Mouse (Mus musculus) midbrain, embryonic 11.5 days (tissue): ENCODE data around the gene Anxa1. TPM values are rescaled to one million over a fixed set of nuclear protein-coding genes. Genes with fewer than 3 reads are reported as not detected.

Source experiments
- ATAC-seq: fragments of 200-750 bp; cut with Nextera tagmentation; 2 replicates; pipeline ENCODE4 v1.8.0; 2017; ENCODE audit warnings: moderate TSS enrichment, moderate library complexity; ENCODE audit not compliant: low FRiP score
- DNase-seq: peaks from one replicate; pipeline ENCODE4 v3.0.0; 2015; ENCODE audit warnings: low spot score; ENCODE audit errors: missing footprints
- H3K27ac ChIP-seq: fragments of 300-500 bp; sonication (generic); 2 replicates; pipeline ENCODE4 v1.5.1; 2014; ENCODE audit warnings: low read depth, low read length
- H3K27me3 ChIP-seq: fragments of 300-500 bp; sonication (generic); 2 replicates; pipeline ENCODE4 v1.6.1; 2014; ENCODE audit warnings: mild to moderate bottlenecking, low read length, moderate library complexity, mixed read lengths; ENCODE audit not compliant: control insufficient read depth, insufficient read depth
- H3K36me3 ChIP-seq: fragments of 300-500 bp; sonication (generic); 2 replicates; pipeline ENCODE4 v1.6.1; 2014; ENCODE audit warnings: mild to moderate bottlenecking, low read length, moderate library complexity, mixed read lengths; ENCODE audit not compliant: control insufficient read depth, insufficient read depth
- H3K4me1 ChIP-seq: fragments of 300-500 bp; sonication (generic); 2 replicates; pipeline ENCODE4 v1.6.1; 2014; ENCODE audit warnings: low read length; ENCODE audit not compliant: control insufficient read depth, insufficient read depth
- H3K4me2 ChIP-seq: fragments of 300-500 bp; sonication (generic); 2 replicates; pipeline ENCODE4 v1.6.1; 2014; ENCODE audit warnings: mild to moderate bottlenecking, moderate library complexity
- H3K4me3 ChIP-seq: fragments of 300-500 bp; sonication (generic); 2 replicates; pipeline ENCODE4 v1.5.1; 2014; ENCODE audit warnings: low read depth, low read length
- H3K9ac ChIP-seq: fragments of 300-500 bp; sonication (generic); 2 replicates; pipeline ENCODE4 v1.6.1; 2014; ENCODE audit warnings: low read length
- H3K9me3 ChIP-seq: fragments of 300-500 bp; sonication (generic); 2 replicates; pipeline ENCODE4 v1.6.1; 2016; ENCODE audit warnings: low read length; ENCODE audit not compliant: control insufficient read depth
- WGBS: fragments of 180-500 bp; shearing (Covaris S2); extraction: QIAGEN DNeasy Blood & Tissue Kit; methylation state at CpG from one replicate; pipeline ENCODE4 v1.1.7; 2014; 5-methylcytosine and 5-hydroxymethylcytosine counted together
- polyA plus RNA-seq: library from polyadenylated mRNA; unstranded; fragments of >200 nt; fragmentation: Nextera tagmentation; extraction: Ambion mirVana; gene quantifications from 2 replicates; pipeline ENCODE4 v1.2.1, GENCODE M21; 2014

Gene Anxa1
- polyA plus RNA-seq, result 2.6 and 3.7 TPM in 2 replicates

- no peaks in the 10 kb centered on the region for H3K9me3 ChIP-seq
- no peak within 1 kb of the TSS for H3K9ac ChIP-seq
- no peak within 1 kb of the TSS for H3K4me2 ChIP-seq
- 75% methylated on average over 5 of the region's 5 CpGs for WGBS
- no peaks in the 10 kb centered on the region for H3K36me3 ChIP-seq
- H3K27me3 ChIP-seq, result no peaks in the 10 kb centered on the region
- no peak within 1 kb of the TSS for H3K4me3 ChIP-seq
- H3K27ac ChIP-seq, result no peak within 1 kb of the TSS
- ATAC-seq, result no peak
- H3K4me1 ChIP-seq, result no peaks in the 10 kb centered on the region
- no peak for DNase-seq
These were observed at the start of gene Anxa1 for GRCm38 (mm10) chr19:20390455-20390994. TSS of gene Anxa1 (minus strand) at chr19:20390944.

GRCm38 (mm10) chr19:20437043-20437442 is 46.3 kb upstream of the Anxa1 start:
- no peak overlapping the region for H3K4me3 ChIP-seq
- DNase-seq, result no peak
- no peaks in the 10 kb centered on the region for H3K4me1 ChIP-seq
- no peak overlapping the region for H3K9ac ChIP-seq
- H3K27ac ChIP-seq, result no peak overlapping the region
- ATAC-seq, result no peak
- no peaks in the 10 kb centered on the region for H3K36me3 ChIP-seq
- H3K9me3 ChIP-seq, result no peaks in the 10 kb centered on the region
- 63% methylated on average over 5 of the region's 5 CpGs for WGBS
- H3K27me3 ChIP-seq, result no peaks in the 10 kb centered on the region
- H3K4me2 ChIP-seq, result no peak overlapping the region

GRCm38 (mm10) chr19:20434541-20434940 is 43.8 kb upstream of the Anxa1 start:
- DNase-seq, result peak; percentile 97
- no peaks in the 10 kb centered on the region for H3K27me3 ChIP-seq
- H3K36me3 ChIP-seq, result no peaks in the 10 kb centered on the region
- no peak overlapping the region for H3K9ac ChIP-seq
- H3K4me2 ChIP-seq, result no peak overlapping the region
- no peaks in the 10 kb centered on the region for H3K4me1 ChIP-seq
- peak; percentile 71; the same call in 1 of the 2 replicates for ATAC-seq
- no peak overlapping the region for H3K4me3 ChIP-seq
- whole genome bisulfite sequencing, result 15% methylated on average over 3 of the region's 3 CpGs
- no peaks in the 10 kb centered on the region for H3K9me3 ChIP-seq
- no peak overlapping the region for H3K27ac ChIP-seq

- no peak overlapping the region for H3K4me2 ChIP-seq
- no peaks in the 10 kb centered on the region for H3K36me3 ChIP-seq
- H3K27ac ChIP-seq, result no peak overlapping the region
- H3K4me1 ChIP-seq, result no peaks in the 10 kb centered on the region
- WGBS, result 91% methylated on average over 5 of the region's 5 CpGs
- ATAC-seq, result 0 out of 2 replicates have a peak, but pooled peaks have one; percentile 38
- H3K9me3 ChIP-seq, result no peaks in the 10 kb centered on the region
- no peaks in the 10 kb centered on the region for H3K27me3 ChIP-seq
- H3K9ac ChIP-seq, result no peak overlapping the region
- no peak for DNase-seq
- H3K4me3 ChIP-seq, result no peak overlapping the region
These were observed 43.2 kb upstream of the Anxa1 start for GRCm38 (mm10) chr19:20433966-20434365.

GRCm38 (mm10) chr19:20426443-20427161 is 35.9 kb upstream of the Anxa1 start:
- no peak overlapping the region for H3K27ac ChIP-seq
- no peaks in the 10 kb centered on the region for H3K36me3 ChIP-seq
- 63% methylated on average over 12 of the region's 12 CpGs for WGBS
- no peak for ATAC-seq
- H3K9me3 ChIP-seq, result no peaks in the 10 kb centered on the region
- H3K4me3 ChIP-seq, result no peak overlapping the region
- H3K9ac ChIP-seq, result no peak overlapping the region
- no peak overlapping the region for H3K4me2 ChIP-seq
- no peaks in the 10 kb centered on the region for H3K27me3 ChIP-seq
- no peak for DNase-seq
- H3K4me1 ChIP-seq, result no peaks in the 10 kb centered on the region

GRCm38 (mm10) chr19:20411276-20411675 is 20.5 kb upstream of the Anxa1 start:
- DNase-seq (no peak), ATAC-seq (no peak)
- Histone ChIP-seq H3K9me3 (no peaks in the 10 kb centered on the region), H3K27ac (no peak overlapping the region), H3K4me2 (no peak overlapping the region), H3K36me3 (no peaks in the 10 kb centered on the region), H3K4me1 (no peaks in the 10 kb centered on the region), H3K27me3 (no peaks in the 10 kb centered on the region), H3K9ac (no peak overlapping the region), H3K4me3 (no peak overlapping the region)
- 91% methylated on average over 3 of the region's 3 CpGs for whole genome bisulfite sequencing

- ATAC-seq (no peak), DNase-seq (no peak)
- Histone ChIP-seq H3K27me3 (no peaks in the 10 kb centered on the region), H3K9ac (no peak overlapping the region), H3K27ac (no peak overlapping the region), H3K4me3 (no peak overlapping the region), H3K4me1 (no peaks in the 10 kb centered on the region), H3K4me2 (no peak overlapping the region), H3K9me3 (no peaks in the 10 kb centered on the region), H3K36me3 (no peaks in the 10 kb centered on the region)
- WGBS, result 85% methylated on average over 9 of the region's 9 CpGs
These were observed 19.1 kb upstream of the Anxa1 start for GRCm38 (mm10) chr19:20409541-20410528.

- Histone ChIP-seq H3K4me3 (no peak overlapping the region), H3K4me1 (no peaks in the 10 kb centered on the region), H3K9ac (no peak overlapping the region), H3K27me3 (no peaks in the 10 kb centered on the region), H3K9me3 (no peaks in the 10 kb centered on the region), H3K4me2 (no peak overlapping the region), H3K36me3 (no peaks in the 10 kb centered on the region), H3K27ac (no peak overlapping the region)
- ATAC-seq (no peak), DNase-seq (no peak)
- 68% methylated on average over 3 of the region's 3 CpGs for WGBS
These were observed 15.7 kb upstream of the Anxa1 start for GRCm38 (mm10) chr19:20406475-20406874.

- 86% methylated on average over 4 of the region's 4 CpGs for WGBS
- no peak for ATAC-seq
- Histone ChIP-seq H3K4me1 (no peaks in the 10 kb centered on the region), H3K27ac (no peak overlapping the region), H3K9ac (no peak overlapping the region), H3K27me3 (no peaks in the 10 kb centered on the region), H3K9me3 (no peaks in the 10 kb centered on the region), H3K4me2 (no peak overlapping the region), H3K4me3 (no peak overlapping the region), H3K36me3 (no peaks in the 10 kb centered on the region)
- DNase-seq, result no peak
These were observed 14.3 kb upstream of the Anxa1 start for GRCm38 (mm10) chr19:20405015-20405414.
